Mouse (Mus musculus): ENCODE measurements around the gene Nptxr.

Nptxr gene

DNA sequence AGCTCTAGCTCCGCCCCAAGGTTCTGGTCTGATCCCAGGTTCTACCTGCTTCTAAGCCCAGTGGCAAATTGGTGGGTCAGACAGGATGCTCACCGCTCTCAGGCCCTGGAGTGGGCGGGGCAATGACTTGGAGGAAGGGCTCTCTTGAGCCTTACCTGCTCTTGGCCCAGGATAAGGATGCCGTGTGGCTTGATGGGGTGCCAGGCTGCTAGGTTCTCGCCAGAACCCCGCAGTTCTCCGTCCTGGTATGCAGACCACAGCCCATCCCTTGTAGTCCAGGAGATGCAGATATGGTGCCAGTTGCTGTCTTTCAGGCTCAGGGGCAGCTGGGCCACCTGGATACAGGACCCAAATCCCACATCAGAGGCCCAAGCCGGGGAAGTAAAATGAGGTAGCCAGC is 14.5 kb downstream of the Nptxr start:
- DNase-seq (ENCODE audit: low spot score), result no peak

DNA sequence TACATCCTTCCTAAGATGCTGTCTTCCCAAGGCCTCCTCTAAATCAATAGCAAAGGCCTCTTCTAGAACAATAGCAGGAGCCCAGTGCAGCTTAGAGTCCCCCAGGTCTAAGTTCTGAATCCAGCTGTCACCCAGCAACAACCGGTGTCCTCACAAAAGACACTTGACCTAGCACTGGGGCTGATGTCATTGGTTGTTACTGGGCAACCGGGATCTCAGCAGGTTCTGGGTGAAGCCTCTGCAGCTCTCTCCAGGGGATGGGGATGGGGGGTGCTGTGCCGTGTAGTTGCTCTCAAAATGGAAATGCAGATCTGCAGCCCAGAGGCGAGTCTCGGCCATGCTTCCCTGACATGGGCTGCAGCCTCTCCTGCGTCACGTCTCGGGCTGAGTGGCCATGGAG is 16.8 kb downstream of the Nptxr start:
- no peak for DNase-seq (ENCODE audit: low spot score)

DNA sequence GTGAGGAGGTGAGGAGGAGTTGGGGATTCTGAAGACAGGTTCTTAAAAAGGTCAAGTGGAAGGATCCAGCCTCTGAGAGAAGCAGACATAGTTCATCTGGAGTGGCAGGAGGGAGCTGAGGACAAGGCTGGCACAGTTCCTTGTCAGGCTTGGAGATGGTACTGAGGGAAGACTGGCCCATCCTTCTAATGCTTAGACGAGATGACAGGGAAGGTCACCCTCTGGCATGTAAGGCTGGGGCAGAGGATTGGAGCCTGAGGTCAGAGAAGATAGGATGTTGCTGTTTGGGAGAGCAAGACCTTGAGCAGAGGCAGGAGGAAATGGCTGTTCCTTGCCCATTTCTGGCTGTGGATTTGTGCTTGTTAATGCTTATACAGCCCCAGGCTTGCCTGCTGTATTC is 19.5 kb downstream of the Nptxr start:
- DNase-seq (ENCODE audit: low spot score), result no peak

DNA sequence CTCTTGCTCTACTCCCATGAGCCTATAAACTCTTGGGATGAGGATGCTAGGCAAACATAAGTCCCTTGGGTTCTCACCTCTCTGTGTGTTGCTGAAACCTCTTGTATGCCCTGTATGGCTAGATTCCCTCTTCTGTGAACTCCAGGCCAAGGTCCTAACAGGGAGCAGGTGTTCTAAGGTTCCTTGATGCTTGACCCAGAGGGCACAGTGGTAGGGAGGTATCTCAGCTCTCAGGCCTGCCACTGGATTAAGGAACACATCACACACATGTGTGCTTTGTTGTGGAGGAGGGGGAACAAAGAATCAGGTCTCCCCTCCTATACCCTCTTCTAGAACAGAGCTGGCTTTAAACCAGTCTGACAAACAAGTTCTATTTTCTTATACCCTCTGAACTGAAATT is 26.8 kb downstream of the Nptxr start, which contains the start of gene Dnal4:
TSS of gene Dnal4 (minus strand) at position 101 of the 400 bp plus-strand sequence.
- no peak for DNase-seq (ENCODE audit: low spot score)

DNA sequence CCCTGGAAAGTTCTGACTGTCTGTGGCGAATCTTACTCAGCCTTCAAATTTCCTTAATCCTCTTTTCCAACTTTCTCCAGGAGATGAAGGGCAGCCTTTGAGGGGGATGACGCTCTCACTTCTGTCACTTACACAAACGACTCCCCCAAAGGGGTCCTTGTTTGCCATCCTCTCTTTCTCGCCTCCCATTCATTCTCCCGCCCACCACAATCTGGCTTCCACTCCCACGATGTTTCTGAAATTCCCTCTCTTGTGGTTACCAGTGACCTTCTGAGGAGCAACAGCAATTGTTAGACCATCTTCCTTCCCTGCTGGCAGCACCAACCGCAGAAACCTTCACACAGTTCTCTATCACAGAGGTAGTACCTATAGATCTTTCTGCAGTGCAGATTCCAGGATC is 28.9 kb downstream of the Nptxr start:
- no peak for DNase-seq (ENCODE audit: low spot score)

DNA sequence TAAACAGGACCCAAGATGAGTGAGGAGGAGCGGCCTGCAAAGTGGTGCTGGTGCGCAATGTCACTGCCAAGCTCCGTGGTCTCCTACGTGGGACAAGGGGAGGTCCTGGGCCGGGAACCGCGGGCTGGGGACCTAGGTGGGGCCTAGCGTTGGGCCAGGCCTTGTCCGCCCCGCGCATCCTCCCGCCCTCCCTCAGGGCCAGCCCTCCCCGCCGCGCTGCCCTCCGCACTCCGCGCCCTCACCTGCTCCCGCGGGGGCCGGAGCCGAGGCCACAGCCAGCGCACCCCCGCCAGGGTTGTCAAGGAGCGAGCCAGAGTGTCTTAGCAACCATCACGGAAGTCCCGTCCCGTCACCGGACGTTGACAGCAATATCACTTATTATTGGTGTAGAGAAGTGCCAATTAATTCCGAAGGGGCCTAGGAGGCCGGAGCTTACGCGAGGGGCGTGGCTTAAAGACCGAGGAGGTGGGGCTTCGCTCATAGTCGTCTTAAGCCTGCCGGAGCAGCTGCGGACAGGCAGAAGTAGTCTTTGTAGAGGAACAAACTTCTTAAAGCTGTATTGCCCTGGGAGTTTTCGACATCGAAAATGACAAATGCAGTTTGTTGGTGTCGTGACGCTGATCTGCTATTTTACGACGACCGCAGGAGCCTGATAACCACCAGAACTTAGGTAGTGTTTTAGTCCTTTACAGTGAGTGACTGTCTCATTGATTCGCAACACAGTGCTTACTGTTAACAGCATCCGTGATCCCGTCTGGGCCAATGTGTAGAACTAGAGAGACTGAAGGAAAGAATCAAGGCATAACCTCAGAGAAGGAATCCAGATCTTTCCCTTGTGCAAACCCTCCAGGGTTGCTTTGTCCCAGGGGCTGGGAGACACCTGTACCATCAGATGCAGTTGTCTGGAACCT is 30.2 kb downstream of the Nptxr start:
- DNase-seq (ENCODE audit: low spot score), result peak; percentile 98

DNA sequence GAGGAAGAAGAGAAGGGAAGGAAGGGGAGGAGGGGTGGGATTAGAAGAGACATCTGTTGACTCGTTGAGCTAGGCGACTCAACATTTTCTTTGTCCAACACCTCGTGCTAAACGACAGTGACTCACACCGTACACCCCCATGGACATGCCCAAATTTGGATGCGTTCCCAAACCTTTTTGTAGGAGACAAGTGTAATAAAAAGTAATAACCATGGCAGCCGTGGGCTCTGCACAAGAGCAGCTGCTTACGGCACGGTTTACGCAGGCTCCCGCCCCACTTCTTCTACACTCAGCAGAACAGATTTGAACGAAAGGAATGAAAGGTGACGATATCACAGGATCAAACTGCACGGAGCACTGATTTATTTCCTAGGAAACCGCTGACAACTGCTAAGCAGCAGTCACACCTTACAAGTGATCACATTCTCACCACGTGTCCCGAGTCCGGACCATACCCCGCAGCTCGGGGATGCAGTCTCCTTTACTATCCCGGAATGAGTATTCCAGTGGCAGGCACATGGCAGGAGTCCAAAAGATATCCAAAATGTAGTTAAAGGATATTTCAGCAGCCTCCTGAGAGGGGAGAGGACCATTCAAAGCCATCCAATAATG is 33.8 kb downstream of the Nptxr start:
- DNase-seq (ENCODE audit: low spot score), result no peak

DNA sequence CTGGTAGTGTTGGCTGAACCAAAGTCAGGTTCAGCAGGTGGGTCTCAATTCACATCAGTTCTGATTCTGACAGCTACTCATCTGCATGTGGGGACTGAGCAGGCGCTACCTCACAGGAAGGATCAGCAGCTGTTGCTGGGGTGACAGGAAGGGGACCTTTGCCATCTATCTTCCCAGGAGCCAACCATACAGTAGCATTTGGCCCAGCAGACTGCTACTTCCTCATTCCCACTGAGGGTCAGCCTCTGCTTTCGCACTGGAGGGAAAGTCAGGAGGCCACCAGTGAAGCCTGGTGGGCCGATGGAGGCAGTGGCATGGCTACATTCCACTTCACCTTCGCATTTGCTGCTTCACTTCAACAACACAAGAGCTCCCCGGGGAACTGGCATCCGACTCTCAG is 36.3 kb downstream of the Nptxr start:
- no peak for DNase-seq (ENCODE audit: low spot score)

DNA sequence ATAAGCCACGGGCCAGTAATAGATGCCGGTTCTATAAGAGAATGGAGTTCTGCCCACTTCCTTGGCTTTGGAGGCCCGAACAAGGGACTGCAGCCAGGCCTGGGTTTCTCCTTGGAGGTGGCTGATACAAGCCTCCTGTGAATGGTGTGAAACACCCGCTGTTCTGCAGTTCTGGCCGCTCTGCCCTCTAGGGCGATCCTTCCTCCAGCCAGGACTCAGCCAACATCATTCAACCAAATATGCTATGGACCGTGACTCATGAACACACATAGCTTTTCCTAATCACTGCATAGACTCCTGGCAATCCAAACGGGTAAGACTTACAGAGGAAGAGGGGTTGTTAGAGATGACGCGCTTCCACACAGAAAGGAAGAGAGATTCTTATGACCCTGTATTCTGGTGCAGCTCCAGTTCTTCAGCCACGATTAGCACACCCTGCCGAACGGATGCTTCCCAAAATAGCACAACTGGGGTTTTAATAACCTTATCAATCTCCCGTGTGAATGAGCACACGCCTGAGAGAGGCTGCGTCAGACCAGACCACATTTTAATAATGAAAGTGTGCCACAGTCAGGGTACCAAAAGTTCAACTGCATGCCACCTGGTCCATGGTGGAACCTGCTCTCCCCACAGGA is 37.1 kb downstream of the Nptxr start:
- DNase-seq (ENCODE audit: low spot score), result no peak

DNA sequence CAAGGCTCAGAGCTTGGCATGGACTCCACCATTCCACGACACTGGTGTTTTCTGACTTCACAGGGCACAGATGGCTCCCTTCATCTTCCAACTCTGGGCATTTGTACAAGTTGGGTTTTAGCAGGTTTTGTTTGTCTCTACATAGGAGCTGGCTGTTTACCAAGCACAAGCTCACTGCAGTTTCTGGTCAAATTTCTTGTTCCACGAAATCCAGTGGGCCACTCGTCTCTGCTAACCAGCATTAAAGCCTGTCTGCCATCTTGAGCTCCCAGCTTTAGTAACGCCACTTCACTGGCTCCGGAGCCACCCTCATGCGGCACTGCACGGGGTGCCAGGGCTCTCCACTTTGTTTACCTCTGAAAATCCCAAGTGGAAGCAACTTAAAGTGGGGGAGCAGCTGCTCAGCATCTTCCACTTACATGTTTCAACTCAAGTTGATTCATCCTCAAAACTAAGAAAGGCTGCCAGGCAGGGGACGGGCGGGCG is 37.9 kb downstream of the Nptxr start:
- no peak for DNase-seq (ENCODE audit: low spot score)

DNA sequence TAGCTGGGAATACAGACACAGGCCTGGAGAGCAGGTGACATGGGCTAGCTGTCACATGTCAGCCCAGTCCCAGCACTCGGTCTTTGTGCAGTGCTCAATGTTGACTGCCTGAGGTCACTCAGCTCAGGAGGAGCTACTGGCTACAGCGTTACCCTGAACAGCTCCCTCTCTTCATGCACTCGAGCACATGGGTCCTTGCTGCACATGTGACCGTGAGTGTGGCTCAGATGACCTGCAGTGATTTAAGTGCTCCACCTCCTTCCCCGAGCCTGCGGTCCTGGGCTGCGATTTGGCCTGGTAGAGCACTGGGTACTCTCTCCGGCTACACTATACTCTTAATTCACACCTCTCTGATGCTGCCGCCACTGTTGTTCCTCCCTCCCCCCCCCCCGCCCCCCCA is 38.4 kb downstream of the Nptxr start:
- no peak for DNase-seq (ENCODE audit: low spot score)

DNA sequence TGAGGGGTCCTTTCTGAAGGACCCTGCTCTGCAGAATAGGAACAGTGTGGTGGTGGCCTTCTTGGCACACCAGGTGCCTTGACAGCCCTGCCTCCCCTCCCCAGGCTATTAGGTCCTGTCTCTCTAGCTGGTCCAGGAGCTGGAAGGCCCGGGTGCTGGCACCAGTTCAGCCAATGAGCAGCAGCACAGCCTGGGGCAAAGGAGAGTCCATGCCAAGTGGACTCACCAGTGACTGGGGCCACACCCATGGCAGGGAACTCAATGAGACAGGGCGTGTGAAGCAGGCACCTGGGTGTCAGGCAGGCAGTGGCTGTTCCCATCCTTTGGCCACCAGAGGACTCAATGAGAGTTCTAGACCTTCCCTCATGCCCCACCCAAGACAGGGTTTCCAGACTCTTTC is 39.2 kb downstream of the Nptxr start:
- DNase-seq (ENCODE audit: low spot score), result peak; percentile 52

DNA sequence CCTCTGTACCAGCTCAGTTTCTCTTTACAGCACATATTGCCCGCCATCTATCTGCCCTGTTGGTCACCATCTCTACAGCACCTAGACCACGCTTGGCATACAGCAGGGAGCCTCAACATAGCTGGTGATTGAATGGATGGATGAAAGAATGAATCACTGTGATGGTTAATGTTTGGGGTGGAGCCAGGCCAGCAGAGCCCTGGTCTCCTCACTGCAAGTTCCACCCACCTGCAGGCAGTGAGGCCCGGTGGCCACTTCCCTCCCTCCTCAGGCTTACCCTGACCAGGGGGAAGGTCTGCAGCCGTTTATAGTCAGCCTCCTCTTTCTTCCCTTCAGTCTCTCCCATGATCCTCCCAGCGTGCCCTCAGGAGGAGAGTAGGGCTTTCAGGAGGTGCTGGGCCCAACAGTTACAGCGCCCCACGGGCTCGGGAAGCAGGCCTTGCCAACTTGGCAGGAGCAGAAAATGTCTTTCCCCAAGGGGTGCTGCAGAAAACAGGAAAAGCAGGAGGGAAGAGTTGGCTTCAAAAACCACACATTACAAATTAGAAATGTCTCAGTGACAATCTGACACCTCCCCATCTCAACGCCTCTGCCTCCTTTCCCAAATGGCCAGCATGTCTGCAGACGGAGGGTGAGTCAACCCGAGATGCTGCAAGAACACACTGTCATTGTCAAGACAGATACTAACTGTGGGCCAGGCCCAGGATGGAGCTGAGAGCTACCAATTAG is 39.9 kb downstream of the Nptxr start:
- peak; percentile 43 for DNase-seq (ENCODE audit: low spot score)

DNA sequence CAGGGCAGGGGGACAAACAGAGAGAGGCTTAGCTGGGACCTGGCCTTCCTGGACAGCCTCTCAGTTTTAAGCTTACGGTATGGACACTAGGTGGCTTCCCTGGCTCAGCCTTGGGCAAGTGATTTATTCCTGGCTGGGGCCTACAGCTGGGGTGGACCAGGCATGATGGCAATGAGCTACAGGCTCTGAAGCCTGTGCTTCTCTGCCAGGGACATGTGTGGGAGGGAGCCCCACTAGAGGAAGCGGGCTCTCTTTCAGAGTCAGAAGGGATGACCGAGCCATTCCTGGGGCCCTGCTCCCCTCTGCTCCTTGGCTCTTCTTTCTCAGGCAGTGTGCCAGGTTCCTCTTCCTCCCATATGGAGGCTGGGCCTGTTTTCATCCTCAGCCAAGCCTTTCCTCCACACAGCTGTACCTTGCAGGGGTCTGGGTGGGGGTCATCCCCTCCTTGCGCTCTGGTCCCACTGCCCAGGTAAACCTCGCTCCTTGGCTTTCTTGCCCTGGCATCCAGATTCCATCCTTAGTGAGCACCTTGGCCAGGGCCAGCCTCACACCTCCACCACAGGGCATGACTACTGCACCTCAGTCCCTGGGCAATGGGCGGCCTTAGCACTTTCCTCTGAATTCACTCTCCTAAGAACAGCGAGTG is 40.8 kb downstream of the Nptxr start:
- peak; percentile 36 for DNase-seq (ENCODE audit: low spot score)

DNA sequence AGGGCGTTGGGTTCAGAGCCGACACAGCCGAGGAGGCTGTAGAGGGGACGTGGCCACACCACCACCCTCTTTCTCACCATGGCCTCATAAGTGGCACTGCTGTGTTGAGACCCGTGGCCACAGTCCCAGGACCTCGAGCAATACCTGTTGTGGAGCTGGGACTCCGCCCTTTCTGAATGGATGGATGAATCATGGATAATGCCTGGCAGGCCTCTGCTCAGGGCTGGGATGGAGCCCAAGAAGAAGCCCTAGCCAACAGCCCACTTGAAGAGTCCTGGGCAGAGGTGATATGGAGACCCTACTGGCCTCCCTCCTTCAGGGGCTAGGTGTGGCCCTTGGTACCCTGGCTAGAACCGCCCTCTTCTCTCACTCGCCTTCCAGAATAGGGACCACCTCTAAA is 41.6 kb downstream of the Nptxr start:
- DNase-seq (ENCODE audit: low spot score), result no peak

DNA sequence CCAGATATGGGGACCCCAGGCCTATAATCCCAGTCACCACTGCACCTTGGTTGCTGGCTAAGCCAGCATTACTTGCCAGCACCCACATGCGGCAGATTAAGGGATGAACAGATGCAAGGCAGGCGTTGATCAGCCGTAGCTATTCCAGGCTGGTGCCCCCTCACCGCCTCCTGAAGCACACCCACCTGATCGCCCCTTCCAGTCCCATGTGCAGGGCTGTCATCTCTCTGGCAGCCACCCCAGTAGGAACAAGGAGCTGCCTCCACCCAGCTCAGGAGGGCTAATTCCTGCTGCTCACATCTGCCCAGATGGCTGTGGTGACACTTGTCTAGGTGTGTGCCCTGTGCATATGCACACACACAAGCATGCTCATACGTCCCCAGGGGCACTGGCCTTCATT is 43.6 kb downstream of the Nptxr start:
- DNase-seq (ENCODE audit: low spot score), result no peak

DNA sequence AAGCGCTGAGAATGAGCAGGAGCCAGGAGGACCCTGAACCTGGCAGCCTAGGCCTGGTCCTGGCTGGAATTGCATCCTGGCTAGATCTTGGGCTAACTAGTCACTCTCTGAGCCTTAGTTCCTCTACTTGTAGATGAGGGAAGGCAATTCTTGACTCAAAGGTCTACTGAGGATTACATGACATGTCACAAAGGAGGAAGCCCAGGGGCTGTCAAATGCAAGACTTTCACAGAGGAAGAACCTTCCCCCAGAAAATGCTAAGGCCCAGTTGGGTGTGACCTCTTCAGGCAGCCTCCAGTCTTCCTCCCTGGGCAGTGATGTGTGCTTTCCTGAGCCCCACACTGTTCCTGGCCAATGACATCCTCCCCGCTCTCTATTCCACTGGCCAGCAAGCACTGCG is 47.4 kb downstream of the Nptxr start:
- no peak for DNase-seq (ENCODE audit: low spot score)

DNA sequence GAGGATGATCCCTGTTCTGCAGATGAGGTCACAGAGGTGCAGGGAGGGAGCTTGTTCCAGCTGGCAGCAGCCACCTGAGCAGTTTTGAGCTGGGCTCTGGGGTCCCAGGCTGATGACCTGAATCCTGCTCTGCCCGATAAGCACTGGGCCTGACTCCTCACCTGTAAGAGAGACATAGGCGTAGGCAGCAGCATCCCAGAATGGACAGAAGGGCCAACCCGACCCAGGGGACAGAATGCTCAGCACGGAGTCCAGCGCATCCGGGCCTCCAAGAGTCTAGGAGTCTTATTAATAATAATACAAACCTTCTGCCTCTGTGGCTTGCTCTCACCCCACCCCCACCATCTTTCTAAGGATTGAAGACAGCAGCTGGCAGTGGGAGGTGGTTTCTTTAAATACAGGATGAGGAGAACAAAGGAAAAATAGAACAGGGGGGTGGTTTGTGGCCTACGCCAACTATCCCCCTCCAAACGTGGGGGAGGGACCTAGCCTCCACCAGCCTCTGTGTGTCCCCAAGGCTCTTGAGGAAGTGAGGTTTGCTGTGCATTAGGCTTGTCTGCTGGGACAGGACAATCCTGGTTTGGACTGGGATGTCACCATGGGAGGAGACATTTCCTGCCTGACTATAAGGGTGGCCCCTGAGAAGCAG is 48.5 kb downstream of the Nptxr start:
- DNase-seq (ENCODE audit: low spot score), result no peak

DNA sequence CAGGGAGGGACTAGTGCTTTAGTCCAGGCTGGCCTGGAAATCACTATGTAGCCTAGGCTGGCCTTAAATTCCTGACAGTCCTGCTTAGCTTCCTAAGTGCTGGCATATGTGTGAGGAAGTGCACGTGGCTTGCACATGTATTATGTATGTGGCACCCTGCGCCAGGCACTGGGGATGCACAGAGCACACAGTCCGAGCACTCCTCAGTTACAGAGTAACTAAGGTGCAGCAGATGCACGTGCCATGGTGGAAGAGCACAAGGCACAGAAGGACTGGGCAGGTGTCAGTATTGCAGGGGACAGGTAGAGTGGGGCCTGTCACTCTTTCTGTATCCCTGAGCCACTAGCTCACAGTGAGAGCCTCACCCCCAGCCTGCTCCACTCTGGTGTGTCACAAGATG is 49.4 kb downstream of the Nptxr start:
- no peak for DNase-seq (ENCODE audit: low spot score)

DNA sequence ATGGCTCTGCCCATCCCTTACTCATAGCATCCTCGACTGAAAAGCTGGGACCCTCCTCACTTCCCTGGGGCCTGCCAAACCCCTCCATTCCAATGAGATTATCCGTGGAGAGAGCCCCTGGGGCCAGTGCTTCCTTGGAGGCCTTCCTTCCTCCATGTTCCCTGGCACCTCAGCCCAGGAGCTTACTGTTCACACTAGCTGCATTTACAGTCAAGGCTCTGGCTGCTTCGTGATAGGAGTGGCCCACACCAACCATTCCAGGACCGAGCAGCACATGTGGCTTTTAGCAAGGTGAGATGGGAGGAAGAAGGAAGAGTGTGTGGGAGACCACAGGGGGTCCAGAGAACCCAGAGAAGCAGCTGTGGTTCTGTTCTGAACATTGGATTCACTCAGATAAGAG is 50.7 kb downstream of the Nptxr start:
- no peak for DNase-seq (ENCODE audit: low spot score)

DNA sequence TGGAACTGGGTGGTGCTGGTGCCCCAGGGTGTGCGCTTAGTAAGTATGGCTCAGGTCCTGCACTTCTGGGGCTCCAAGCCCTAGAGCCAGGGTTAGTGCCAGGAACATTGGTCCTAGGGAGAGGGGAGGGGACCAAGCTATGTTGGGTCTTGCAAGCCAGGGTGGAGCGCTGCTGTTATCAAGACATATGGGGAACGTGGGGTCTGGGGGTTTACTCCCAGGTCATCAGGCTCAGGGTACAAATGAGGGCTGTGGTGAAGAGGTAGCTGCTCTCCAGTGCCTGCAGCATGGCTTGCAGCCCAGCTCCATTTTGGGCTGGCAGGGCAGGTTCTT is 51.2 kb downstream of the Nptxr start:
- no peak for DNase-seq (ENCODE audit: low spot score)
